Mouse (Mus musculus) megakaryocyte-erythroid progenitor cell, adult 5-6 weeks (primary cell): ENCODE measurements around the gene Bmp8b. TPM values are rescaled to one million over a fixed set of nuclear protein-coding genes. Genes with fewer than 3 reads are reported as not detected.

Experiments
- ATAC-seq: replicated peaks from 2 replicates; pipeline ENCODE4 v1.8.0; 2016; ENCODE audit warnings: mild to moderate bottlenecking, inconsistent platforms; ENCODE audit not compliant: severe bottlenecking, poor library complexity, low FRiP score, low TSS enrichment
- total RNA-seq, 2 experiments: library from RNA; stranded (forward) in 1 of 2; stranded (reverse) in 1 of 2; fragments of 200-1000, 215-1000 nt in 1 of 2; fragments of >200 nt in 1 of 2; fragmentation: Nextera tagmentation in 1 of 2; gene quantifications; 2 replicates each; pipeline ENCODE4 v1.2.3; 2014 to 2017

Bmp8b gene
- total RNA-seq, 2 experiments from 2014 or later: 0.33 TPM; not detected in 1

DNA sequence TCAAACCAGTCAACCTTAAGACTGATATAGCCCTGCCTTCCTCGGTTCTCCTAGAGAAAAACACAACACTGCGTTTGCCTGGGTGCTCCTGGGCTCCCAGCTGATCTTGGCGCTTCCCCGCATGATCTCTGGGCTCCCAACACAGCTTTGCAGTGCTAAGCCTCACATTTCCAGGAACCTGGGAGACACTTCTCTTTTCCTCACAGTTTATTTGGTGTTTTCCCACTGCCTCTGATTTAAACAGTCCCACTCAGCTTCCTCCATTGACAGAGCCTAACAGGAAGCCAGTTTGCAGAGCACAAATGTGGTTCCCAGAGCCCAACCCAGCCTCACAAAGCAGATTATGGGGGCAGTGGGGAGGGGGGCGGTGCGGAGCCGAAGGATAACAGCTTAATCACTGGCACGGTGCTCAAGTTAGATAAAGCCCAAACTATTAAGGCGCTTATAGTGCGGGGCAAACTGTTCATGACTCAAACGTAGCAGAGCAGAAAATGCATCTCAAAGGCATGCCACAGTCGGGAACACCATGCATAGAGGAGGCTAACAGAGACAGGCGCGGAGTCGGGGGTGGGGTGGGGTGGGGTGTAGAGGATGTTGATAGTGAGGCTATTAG lies 57.4 kb downstream of the Bmp8b start:
- ATAC-seq: peak; percentile 86

DNA sequence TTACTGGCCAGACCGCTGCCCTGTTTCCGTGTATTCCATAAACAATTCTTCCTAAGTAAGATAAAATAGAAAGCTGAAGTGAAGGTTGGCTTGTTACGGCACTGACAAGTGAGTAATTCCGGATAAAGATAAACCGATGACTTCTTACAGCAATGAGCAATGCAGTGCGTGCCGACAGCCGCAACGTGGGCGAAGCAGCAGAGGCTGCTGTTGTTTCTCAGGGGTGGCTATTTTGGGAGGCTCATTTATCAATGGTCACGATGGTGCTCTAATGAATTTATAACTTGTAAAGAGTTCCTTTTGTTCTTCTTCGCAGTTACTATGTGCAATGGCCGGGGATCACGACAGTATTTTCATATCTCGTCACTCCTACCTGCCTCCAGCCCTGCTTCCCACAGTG lies 59.2 kb downstream of the Bmp8b start:
- no peak for ATAC-seq

DNA sequence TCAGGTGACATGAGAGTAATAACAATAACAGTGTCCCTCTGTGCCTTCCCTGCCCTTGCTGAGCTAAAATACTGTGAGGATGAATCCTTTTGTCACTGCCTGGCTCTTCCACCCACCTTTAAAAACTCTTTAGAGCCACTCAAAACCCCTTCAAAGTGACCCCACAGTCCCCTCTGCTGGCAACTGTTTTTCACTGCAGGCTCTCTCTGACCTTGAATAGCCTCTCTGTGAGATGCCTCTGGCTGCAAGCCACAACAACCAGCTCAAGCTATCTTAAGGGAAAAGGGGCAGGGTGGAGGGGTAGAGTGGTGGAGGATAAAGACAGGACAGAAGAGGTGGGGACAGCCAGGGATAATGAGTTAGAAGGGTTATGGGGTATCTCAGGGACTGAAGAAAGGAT lies 66.8 kb downstream of the Bmp8b start:
- peak; percentile 37; the same call in 1 of the 2 replicates for ATAC-seq

Other genes with a start within 250 kb of the Bmp8b start
- 50.7 and 56.5 TPM in 2 replicates for gene Cap1, start 219.1 kb upstream of the Bmp8b start, total RNA-seq (2014; fragmentation: Nextera tagmentation)
- gene Cap1, start 219.1 kb upstream of the Bmp8b start, total RNA-seq (2017): 80.5 and 95.8 TPM in 2 replicates
- not detected in 2 replicates for gene Mfsd2a, start 144.0 kb upstream of the Bmp8b start, total RNA-seq (2014; fragmentation: Nextera tagmentation)
- gene Mfsd2a, start 144.0 kb upstream of the Bmp8b start, total RNA-seq (2017): not detected in 2 replicates
- gene Mycl, start 109.5 kb upstream of the Bmp8b start, total RNA-seq (2014; fragmentation: Nextera tagmentation): not detected in 2 replicates
- 0.50 and 5.4 TPM in 2 replicates for gene Mycl, start 109.5 kb upstream of the Bmp8b start, total RNA-seq (2017)
- gene Trit1, start 88.6 kb upstream of the Bmp8b start, total RNA-seq (2014; fragmentation: Nextera tagmentation): 10.8 and 23.3 TPM in 2 replicates
- gene Trit1, start 88.6 kb upstream of the Bmp8b start, total RNA-seq (2017): 12.3 and 24.8 TPM in 2 replicates
- gene Oxct2b, start 11.1 kb downstream of the Bmp8b start, total RNA-seq (2014; fragmentation: Nextera tagmentation): not detected in 2 replicates
- not detected in 2 replicates for gene Oxct2b, start 11.1 kb downstream of the Bmp8b start, total RNA-seq (2017)
- 74.5 and 87.1 TPM in 2 replicates for gene Ppie, start 34.8 kb downstream of the Bmp8b start, total RNA-seq (2014; fragmentation: Nextera tagmentation)
- gene Ppie, start 34.8 kb downstream of the Bmp8b start, total RNA-seq (2017): 61.6 and 78.6 TPM in 2 replicates
- gene Hpcal4, start 78.1 kb downstream of the Bmp8b start, total RNA-seq (2014; fragmentation: Nextera tagmentation): not detected in 2 replicates
- not detected in 2 replicates for gene Hpcal4, start 78.1 kb downstream of the Bmp8b start, total RNA-seq (2017)
- gene Nt5c1a, start 96.3 kb downstream of the Bmp8b start, total RNA-seq (2014; fragmentation: Nextera tagmentation): not detected in 2 replicates
- not detected in 2 replicates for gene Nt5c1a, start 96.3 kb downstream of the Bmp8b start, total RNA-seq (2017)
- 0.27 and 1.3 TPM in 2 replicates for gene Heyl, start 128.4 kb downstream of the Bmp8b start, total RNA-seq (2014; fragmentation: Nextera tagmentation)
- gene Heyl, start 128.4 kb downstream of the Bmp8b start, total RNA-seq (2017): not detected in 2 replicates
- 364 and 416 TPM in 2 replicates for gene Pabpc4, start 157.2 kb downstream of the Bmp8b start, total RNA-seq (2014; fragmentation: Nextera tagmentation)
- 201 and 257 TPM in 2 replicates for gene Pabpc4, start 157.2 kb downstream of the Bmp8b start, total RNA-seq (2017)
- gene Oxct2a, start 218.5 kb downstream of the Bmp8b start, total RNA-seq (2014; fragmentation: Nextera tagmentation): not detected in 2 replicates
- not detected in 2 replicates for gene Oxct2a, start 218.5 kb downstream of the Bmp8b start, total RNA-seq (2017)
- not detected in 2 replicates for gene Bmp8a, start 238.1 kb downstream of the Bmp8b start, total RNA-seq (2014; fragmentation: Nextera tagmentation)
- not detected in 2 replicates for gene Bmp8a, start 238.1 kb downstream of the Bmp8b start, total RNA-seq (2017)